Mouse (Mus musculus) cerebellum, adult 11 months (tissue): Measurements from ENCODE around the gene Snapc4.
"Not testable (repeated sequence)": the region's sequence is repeated elsewhere in the genome, so short reads cannot be mapped to it uniquely, and the experiment has no call there.

Experiments
- DNase-seq: peaks from one replicate; pipeline ENCODE4 v3.0.0; 2022

The Snapc4 gene

GRCm38 (mm10) chr2:26380131-26380771 is at the start of gene Snapc4:
Gene Snapc4 (minus strand): TSS chr2:26380653.
- peak; percentile 71 for DNase-seq

GRCm38 (mm10) chr2:26429851-26430250 is 49.4 kb upstream of the Snapc4 start:
- no peak for DNase-seq

- no peak for DNase-seq
Measured at GRCm38 (mm10) chr2:26424541-26424940, 44.1 kb upstream of the Snapc4 start.

- DNase-seq, result no peak
Measured at GRCm38 (mm10) chr2:26423086-26423485, 42.6 kb upstream of the Snapc4 start.

- DNase-seq, result no peak
Measured at GRCm38 (mm10) chr2:26421969-26422368, 41.5 kb upstream of the Snapc4 start.

GRCm38 (mm10) chr2:26418120-26418519 is 37.7 kb upstream of the Snapc4 start:
- no peak for DNase-seq

GRCm38 (mm10) chr2:26417066-26417465 is 36.6 kb upstream of the Snapc4 start:
- DNase-seq, result no peak

GRCm38 (mm10) chr2:26410931-26411411 is 30.5 kb upstream of the Snapc4 start:
- DNase-seq, result no peak

- peak; percentile 40 for DNase-seq
Measured at GRCm38 (mm10) chr2:26410091-26410490, 29.6 kb upstream of the Snapc4 start.

GRCm38 (mm10) chr2:26409362-26409761 is 28.9 kb upstream of the Snapc4 start:
- DNase-seq, result no peak

GRCm38 (mm10) chr2:26408515-26409356 is 28.3 kb upstream of the Snapc4 start, which contains the start of gene Inpp5e:
Gene Inpp5e (minus strand): TSS chr2:26409203.
- peak; percentile 97 for DNase-seq

- no peak for DNase-seq
Measured at GRCm38 (mm10) chr2:26403306-26403705, 22.9 kb upstream of the Snapc4 start.

GRCm38 (mm10) chr2:26402265-26402664 is 21.8 kb upstream of the Snapc4 start:
- peak; percentile 37 for DNase-seq

- DNase-seq, result no peak
Measured at GRCm38 (mm10) chr2:26401023-26401422, 20.6 kb upstream of the Snapc4 start.

- no peak for DNase-seq
Measured at GRCm38 (mm10) chr2:26400296-26400695, 19.8 kb upstream of the Snapc4 start.

GRCm38 (mm10) chr2:26399647-26400046 is 19.2 kb upstream of the Snapc4 start:
- no peak for DNase-seq

- DNase-seq, result no peak
Measured at GRCm38 (mm10) chr2:26398978-26399377, 18.5 kb upstream of the Snapc4 start.

- no peak for DNase-seq
Measured at GRCm38 (mm10) chr2:26391617-26392016, 11.2 kb upstream of the Snapc4 start.

GRCm38 (mm10) chr2:26390954-26391353 is 10.5 kb upstream of the Snapc4 start:
- DNase-seq, result no peak

GRCm38 (mm10) chr2:26389154-26389690 is 8.8 kb upstream of the Snapc4 start, which contains the start of the genes Entr1 and Pmpca:
Gene Entr1 (minus strand): TSS chr2:26389316.
Gene Pmpca (plus strand): TSS chr2:26389339.
- DNase-seq, result peak; percentile 77

- DNase-seq, result peak; percentile 35
Measured at GRCm38 (mm10) chr2:26388682-26389153, 8.3 kb upstream of the Snapc4 start.

- no peak for DNase-seq
Measured at GRCm38 (mm10) chr2:26387713-26388112, 7.3 kb upstream of the Snapc4 start.

GRCm38 (mm10) chr2:26380871-26381270 is 418 bp upstream of the Snapc4 start:
- DNase-seq, result not testable (repeated sequence)
